Mouse (Mus musculus): ENCODE measurements around the gene Usp54. TPM values are rescaled to one million over a fixed set of nuclear protein-coding genes. Genes with fewer than 3 reads are reported as not detected.

Gene Usp54
- total RNA-seq (2022): 1 to 10 TPM; 2.4 to 6.4 (median 3.8) TPM

- peak; percentile 97 for DNase-seq (ENCODE audit: low spot score in 2 of 2)
Measured at GRCm38 (mm10) chr14:20640644-20641437, at the start of gene Usp54. Gene Usp54 (minus strand): TSS chr14:20641063.

- no peak for DNase-seq (ENCODE audit: low spot score in 2 of 2)
Measured at GRCm38 (mm10) chr14:20689009-20689408, 48.1 kb upstream of the Usp54 start.

- no peak for DNase-seq (ENCODE audit: low spot score in 2 of 2)
Measured at GRCm38 (mm10) chr14:20686576-20686975, 45.7 kb upstream of the Usp54 start.

GRCm38 (mm10) chr14:20682498-20682897 lies 41.6 kb upstream of the Usp54 start:
- DNase-seq (ENCODE audit: low spot score in 2 of 2): no peak

GRCm38 (mm10) chr14:20681742-20682141 lies 40.9 kb upstream of the Usp54 start:
- DNase-seq (ENCODE audit: low spot score in 2 of 2): no peak

GRCm38 (mm10) chr14:20677906-20678305 lies 37.0 kb upstream of the Usp54 start:
- no peak for DNase-seq (ENCODE audit: low spot score in 2 of 2)

GRCm38 (mm10) chr14:20674064-20674833 lies 33.4 kb upstream of the Usp54 start, which contains the start of gene Sec24c:
Gene Sec24c (plus strand): TSS chr14:20674308.
- peak; percentile 78 to 91 for DNase-seq (ENCODE audit: low spot score in 2 of 2)

GRCm38 (mm10) chr14:20673735-20674063 lies 32.8 kb upstream of the Usp54 start:
- no peak for DNase-seq (ENCODE audit: low spot score in 2 of 2)

- DNase-seq (ENCODE audit: low spot score in 2 of 2): no peak
Measured at GRCm38 (mm10) chr14:20672990-20673389, 32.1 kb upstream of the Usp54 start.

- peak; percentile 71 to 83 for DNase-seq (ENCODE audit: low spot score in 2 of 2)
Measured at GRCm38 (mm10) chr14:20668154-20668810, 27.4 kb upstream of the Usp54 start, which contains the start of gene Synpo2l. Gene Synpo2l (minus strand): TSS chr14:20668354.

GRCm38 (mm10) chr14:20667469-20667868 lies 26.6 kb upstream of the Usp54 start:
- no peak for DNase-seq (ENCODE audit: low spot score in 2 of 2)

GRCm38 (mm10) chr14:20664436-20664835 lies 23.6 kb upstream of the Usp54 start:
- DNase-seq (ENCODE audit: low spot score in 2 of 2): peak in 1 of 2 experiments; percentile 45

- DNase-seq (ENCODE audit: low spot score in 2 of 2): no peak
Measured at GRCm38 (mm10) chr14:20663601-20664000, 22.7 kb upstream of the Usp54 start.

- DNase-seq (ENCODE audit: low spot score in 2 of 2): no peak
Measured at GRCm38 (mm10) chr14:20662740-20663139, 21.9 kb upstream of the Usp54 start.

GRCm38 (mm10) chr14:20661661-20662331 lies 20.9 kb upstream of the Usp54 start:
- no peak for DNase-seq (ENCODE audit: low spot score in 2 of 2)

GRCm38 (mm10) chr14:20660827-20661660 lies 20.2 kb upstream of the Usp54 start:
- DNase-seq (ENCODE audit: low spot score in 2 of 2): peak; percentile 92 to 94

- no peak for DNase-seq (ENCODE audit: low spot score in 2 of 2)
Measured at GRCm38 (mm10) chr14:20659687-20660086, 18.8 kb upstream of the Usp54 start.

- no peak for DNase-seq (ENCODE audit: low spot score in 2 of 2)
Measured at GRCm38 (mm10) chr14:20658902-20659301, 18.0 kb upstream of the Usp54 start.

- DNase-seq (ENCODE audit: low spot score in 2 of 2): no peak
Measured at GRCm38 (mm10) chr14:20658326-20658725, 17.5 kb upstream of the Usp54 start.

GRCm38 (mm10) chr14:20656361-20656760 lies 15.5 kb upstream of the Usp54 start, which contains the start of gene Myoz1:
Gene Myoz1 (minus strand): TSS chr14:20656540.
- DNase-seq (ENCODE audit: low spot score in 2 of 2): peak in 1 of 2 experiments; percentile 75
